Mouse (Mus musculus): ENCODE results near the gene Orc5.

- TF ChIP-seq FLI1 (IDR thresholded peaks at IDR 0.05; ENCODE audit: low read length), result no peak
- TF ChIP-seq GATA1 (IDR thresholded peaks at IDR 0.05; ENCODE audit: borderline replicate concordance, low read length), result no peak
These were observed 23.9 kb upstream of the Orc5 start for GRCm38 (mm10) chr5:22574161-22574560.

All from megakaryocyte, embryonic 14.5 days (primary cell).